Mouse (Mus musculus) bone marrow macrophage, adult 2 months (primary cell): ENCODE data around the gene Rdh8.

Experiments used
- CTCF ChIP-seq: IDR thresholded peaks from 2 replicates; pipeline ENCODE4 v1.5.1; 2012; ENCODE audit warnings: low read depth, mild to moderate bottlenecking, low read length, moderate library complexity
- POLR2A ChIP-seq: IDR thresholded peaks from 2 replicates; pipeline ENCODE4 v1.6.1; 2012; ENCODE audit warnings: mild to moderate bottlenecking, low read depth, low read length, borderline replicate concordance

- TF ChIP-seq POLR2A, result no peak
- TF ChIP-seq CTCF, result no peak
Measured at GRCm38 (mm10) chr9:20859926-20860325, 41.6 kb downstream of the Rdh8 start.
